Mouse (Mus musculus) layer of hippocampus, adult 18-20 months (tissue): Measurements from ENCODE around the gene Ubl7. TPM values are rescaled to one million over a fixed set of nuclear protein-coding genes. Genes with fewer than 3 reads are reported as not detected.

Experiments
- total RNA-seq, 2 experiments: library from RNA; stranded (reverse); gene quantifications; 2 replicates each; pipeline ENCODE4 v1.2.3; 2021

The Ubl7 gene
- total RNA-seq, 2 experiments from 2014 or later = 98.1 to 105 TPM

Other genes starting within 250 kb of the Ubl7 start
- not detected for gene Cyp1a2, start 227.3 kb upstream of the Ubl7 start, total RNA-seq
- gene Cyp1a1, start 223.1 kb upstream of the Ubl7 start, total RNA-seq = under 1 TPM; 0.12 to 0.13 TPM
- 10 to 100 TPM; 14.7 to 14.8 TPM for gene Edc3, start 202.4 kb upstream of the Ubl7 start, total RNA-seq
- gene Clk3, start 145.1 kb upstream of the Ubl7 start, total RNA-seq = 10 to 100 TPM; 75.3 to 76.6 TPM
- 1 to 10 TPM; 6.7 to 7.4 TPM for gene Arid3b, start 74.2 kb upstream of the Ubl7 start, total RNA-seq
- 10 to 100 TPM; 85.7 to 96.3 TPM for gene Sema7a, start 29.1 kb downstream of the Ubl7 start, total RNA-seq
- 1 to 10 TPM in 1 of 2 experiments, under 1 TPM in 1; 0.94 to 1.7 TPM for gene Cyp11a1, start 95.4 kb downstream of the Ubl7 start, total RNA-seq
- gene Stra6, start 152.8 kb downstream of the Ubl7 start, total RNA-seq = 10 to 100 TPM; 18.2 to 18.4 TPM
- under 1 TPM; 0.91 to 0.94 TPM for gene Ccdc33, start 207.8 kb downstream of the Ubl7 start, total RNA-seq